Mouse (Mus musculus) kidney, postnatal 4 days (tissue): ENCODE measurements around the gene Polg2.
A peak's percentile ranks its signal among the peaks of the same experiment; 100 is the strongest.
"Not testable (repeated sequence)": the region's sequence is repeated elsewhere in the genome, so short reads cannot be mapped to it uniquely, and the experiment has no call there.

Experiments
- DNase-seq, 2 experiments: peaks; one replicate each; pipeline ENCODE4 v3.0.0; 2021; ENCODE audit warnings: mixed read lengths in 2 of 2

Gene Polg2

DNA sequence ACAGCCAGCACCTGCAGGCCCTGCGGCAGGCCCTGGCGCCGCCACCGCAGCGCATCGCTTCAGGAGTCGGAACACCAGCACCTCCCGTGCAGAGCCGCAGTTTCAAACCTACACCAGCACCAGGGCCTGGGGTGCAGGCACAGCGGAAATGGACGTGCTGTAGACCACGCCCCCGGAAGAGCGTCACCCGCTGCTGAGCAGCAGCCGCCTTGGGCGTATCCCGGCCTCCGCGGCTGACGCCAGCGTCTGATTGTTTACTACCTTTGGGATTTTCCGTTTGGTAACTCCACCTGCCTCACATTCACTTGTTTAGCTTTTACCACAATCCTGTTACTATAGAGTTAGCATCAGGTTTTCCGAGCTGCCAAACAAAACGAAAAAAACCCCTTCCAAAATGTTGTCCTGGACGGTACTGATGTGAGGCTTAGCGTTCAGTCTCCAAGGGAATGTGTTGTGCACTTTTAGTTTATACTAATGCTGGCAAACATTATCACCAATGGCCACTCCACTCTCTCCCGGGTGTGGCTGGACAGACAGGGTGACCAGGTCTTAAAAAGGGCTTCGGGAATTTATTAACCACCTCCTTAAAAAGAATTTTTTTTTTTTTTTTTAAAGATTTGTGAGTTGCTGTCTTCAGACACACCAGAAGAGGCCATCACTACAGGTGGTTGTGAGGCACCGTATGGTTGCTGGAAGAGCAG lies at the start of gene Polg2:
TSS of gene Polg2 (minus strand) at position 150 of the 701 bp plus-strand sequence.
- peak; percentile 92 to 95 for DNase-seq

DNA sequence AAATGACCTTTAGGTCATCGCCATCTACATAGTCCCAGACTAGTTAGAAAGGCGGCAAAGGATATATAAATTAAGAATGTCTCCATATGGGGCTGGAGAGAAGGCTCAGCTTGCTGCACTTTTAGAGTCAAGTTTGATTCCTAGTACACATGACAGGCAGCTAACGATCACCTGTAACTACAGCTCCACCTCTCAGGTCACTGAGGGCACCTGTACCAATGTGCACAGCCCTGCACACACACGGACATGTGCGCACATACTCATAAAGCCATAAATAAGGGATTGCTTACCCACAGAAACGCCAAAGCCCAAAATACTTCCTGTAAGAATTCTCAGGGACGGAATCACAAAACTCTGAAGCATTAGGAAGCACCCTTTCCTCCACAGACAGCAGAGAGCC lies 48.7 kb upstream of the Polg2 start:
- no peak for DNase-seq

DNA sequence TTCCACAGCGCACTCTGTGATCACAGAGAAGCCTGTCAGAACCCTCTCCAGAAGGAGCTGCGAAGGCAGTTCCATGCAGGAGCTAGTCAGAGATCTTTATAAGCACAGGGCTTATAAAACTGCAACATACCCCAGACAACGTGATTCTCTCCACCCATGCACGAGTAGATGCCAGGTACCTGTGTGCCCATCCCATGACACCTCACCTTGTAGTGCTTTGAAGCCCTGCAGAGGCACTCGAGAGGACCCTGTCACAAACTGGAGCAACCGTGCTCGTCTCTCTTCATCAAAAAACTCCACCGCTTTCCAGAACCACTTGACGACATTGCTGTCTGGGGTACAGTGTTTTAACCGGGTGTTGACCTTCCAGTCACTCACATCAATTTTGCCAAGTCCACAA lies 45.1 kb upstream of the Polg2 start:
- no peak for DNase-seq

DNA sequence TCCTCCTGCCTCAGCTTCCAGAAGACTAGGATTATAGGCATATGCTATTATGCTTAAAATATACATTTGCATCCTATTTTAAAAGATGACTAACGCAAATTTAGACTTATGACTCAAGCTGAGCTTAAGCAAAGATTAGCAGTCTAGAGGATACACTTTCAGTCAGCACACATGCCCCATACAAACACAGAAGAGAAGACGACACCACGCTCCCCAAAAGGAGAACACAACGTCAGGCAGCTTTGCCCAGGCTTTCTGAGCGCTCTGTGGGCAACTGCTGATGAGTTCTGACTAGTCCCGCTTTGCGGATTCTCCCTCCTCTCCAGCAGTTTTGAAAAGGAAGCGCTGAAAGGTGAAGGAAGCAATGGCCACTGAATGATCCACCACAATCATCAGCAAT lies 44.4 kb upstream of the Polg2 start:
- DNase-seq = no peak

DNA sequence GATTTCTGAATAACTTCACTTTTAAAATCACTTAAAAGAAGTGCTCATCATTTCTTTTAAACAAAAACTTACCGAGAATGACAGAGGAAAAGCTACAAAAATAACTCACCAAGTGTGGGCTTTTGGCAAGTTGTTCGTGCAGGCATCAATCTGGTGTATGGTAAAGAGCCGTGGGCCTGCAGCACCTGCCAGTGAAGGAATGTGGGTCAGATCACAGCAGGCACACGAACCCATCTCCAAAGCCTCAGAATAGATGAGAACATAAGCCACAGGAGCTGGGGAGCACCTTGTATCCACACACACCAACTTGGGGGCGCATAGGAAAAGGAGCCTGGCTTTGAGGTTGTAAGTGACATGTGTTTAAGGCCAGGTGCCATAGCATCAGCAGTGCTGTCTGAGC lies 43.6 kb upstream of the Polg2 start:
- no peak for DNase-seq

DNA sequence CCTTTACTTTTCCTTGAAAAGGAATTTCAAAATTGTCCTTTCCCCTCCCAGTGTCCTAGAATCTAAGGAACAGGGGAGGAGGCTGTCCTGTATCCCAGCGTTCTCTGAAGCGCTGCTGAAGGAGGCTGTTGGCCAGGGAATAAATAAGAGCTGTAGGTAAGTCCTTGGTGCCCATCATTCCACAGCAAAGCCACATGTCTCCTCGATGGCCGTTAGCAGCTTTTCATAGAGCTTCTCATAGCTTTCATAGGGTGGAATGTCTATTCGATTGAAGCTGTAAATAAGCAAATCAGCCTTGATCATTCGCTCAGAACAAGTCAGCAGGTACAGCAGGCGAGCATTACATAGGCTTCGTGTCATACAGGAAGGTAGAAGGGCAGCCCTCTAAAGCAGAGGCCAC lies 43.2 kb upstream of the Polg2 start:
- no peak for DNase-seq

DNA sequence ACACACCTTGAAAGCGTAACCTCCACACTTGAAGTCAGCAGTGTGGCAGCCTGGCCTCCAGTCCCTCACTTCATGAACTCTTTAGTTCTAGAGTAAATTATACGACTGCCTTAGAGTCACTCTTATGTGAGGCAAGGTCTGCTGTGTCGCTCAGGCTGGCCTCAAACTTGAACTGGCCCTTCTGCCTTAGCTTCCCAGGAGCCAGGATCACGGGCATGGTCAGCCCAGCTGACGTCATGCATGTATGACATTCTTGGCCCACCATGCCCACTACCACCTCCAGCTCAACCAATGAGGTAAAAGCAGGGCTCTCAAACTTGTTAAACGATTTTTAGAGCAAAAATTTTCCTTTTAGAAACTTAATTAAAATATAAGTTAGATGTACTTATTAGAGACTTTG lies 42.1 kb upstream of the Polg2 start:
- DNase-seq = no peak

DNA sequence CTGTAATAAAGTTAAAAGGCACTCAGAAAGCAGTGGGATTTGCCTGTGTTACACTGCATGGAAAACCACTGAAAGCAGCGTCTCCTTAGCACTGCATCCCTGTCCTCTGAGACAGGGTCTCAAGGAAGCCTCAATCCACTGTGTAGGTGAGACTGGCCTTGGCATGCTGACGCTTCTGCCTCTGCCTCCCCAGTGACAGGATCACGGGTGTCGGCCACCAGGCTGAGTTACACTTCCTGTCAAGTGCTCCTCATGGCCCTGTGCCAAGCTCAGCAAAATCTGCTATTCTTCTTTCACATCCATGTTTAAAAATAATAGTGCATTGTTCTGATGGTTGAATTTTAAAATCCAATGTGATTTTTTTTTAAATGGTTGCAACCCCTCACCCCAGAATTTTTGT lies 41.6 kb upstream of the Polg2 start:
- DNase-seq = peak; percentile 74 to 82

DNA sequence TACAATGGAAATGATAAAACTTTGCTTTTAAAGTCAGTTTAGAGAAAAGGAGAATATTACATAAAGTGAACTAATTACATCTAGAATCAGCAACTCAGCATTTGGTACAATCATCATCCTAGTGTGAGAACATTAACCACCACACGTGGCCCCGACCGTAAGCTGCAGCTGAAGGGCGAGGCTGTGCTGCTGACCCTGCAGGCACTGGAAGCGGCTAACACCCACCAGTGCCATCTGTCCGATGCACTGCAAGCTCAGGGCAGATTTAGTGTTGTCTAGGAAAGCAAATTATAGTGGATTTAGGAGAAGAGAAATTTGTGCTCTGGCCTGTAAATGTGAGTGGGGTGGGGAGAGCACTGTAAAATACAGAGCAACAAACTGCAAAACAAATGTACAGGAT lies 40.9 kb upstream of the Polg2 start:
- DNase-seq = no peak

DNA sequence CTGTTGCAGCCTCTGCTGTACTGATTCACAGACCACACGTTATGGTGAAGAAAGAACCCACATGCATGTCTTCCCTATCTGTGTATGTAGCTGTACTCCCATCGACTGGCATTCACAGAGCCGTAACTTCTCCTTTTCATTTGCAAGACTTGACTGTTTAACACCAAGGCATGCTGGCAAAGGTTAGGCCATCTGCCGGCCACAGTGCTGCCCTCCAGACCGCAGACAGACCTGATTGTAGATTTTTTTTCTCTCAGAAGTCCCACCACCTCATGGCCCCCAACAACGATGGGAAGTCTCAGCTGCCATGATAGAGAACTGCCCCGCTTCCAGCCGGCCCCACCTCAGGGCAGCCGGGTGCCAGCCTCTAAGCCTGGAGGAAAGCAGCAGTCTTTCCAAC lies 40.3 kb upstream of the Polg2 start:
- DNase-seq = no peak

DNA sequence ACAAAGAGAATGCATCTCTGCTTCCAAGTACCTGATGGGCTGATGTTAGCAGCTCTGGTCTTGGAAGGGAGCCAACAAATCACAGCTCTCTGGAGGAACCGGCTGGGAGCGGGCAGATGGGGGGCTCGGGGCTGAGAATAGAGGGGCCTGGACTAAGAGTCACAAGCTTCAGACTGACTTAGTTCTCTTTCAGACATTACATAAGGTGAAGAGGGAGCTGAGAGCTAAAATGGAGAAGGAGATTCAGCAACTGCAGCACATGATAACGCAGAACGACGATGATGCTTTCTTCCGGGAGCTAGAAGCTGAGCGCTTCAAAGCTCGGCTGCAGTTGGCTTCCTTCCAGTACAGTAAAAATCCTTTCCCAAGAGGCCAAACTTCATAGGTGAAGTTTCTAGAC lies 39.0 kb upstream of the Polg2 start:
- DNase-seq = peak in 1 of 2 experiments; percentile 39

DNA sequence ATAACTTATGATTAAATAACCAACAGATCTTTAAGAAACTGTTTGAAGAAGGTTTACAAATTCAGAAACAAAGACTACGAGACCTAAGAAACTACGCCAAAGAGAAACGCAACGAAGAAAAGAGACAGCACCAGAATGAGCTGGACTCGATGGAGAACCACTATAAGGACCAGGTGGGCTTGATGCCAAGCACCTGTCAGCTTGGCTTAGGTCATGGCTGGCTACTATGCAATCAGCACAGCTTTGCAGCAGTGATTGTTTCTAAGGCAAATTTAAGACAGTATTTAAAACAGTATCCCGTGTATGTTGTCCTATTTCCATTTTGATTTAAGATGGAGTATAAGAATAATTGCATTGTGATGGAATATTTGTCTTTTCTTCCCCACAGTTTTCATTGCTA lies 38.5 kb upstream of the Polg2 start:
- DNase-seq = no peak

DNA sequence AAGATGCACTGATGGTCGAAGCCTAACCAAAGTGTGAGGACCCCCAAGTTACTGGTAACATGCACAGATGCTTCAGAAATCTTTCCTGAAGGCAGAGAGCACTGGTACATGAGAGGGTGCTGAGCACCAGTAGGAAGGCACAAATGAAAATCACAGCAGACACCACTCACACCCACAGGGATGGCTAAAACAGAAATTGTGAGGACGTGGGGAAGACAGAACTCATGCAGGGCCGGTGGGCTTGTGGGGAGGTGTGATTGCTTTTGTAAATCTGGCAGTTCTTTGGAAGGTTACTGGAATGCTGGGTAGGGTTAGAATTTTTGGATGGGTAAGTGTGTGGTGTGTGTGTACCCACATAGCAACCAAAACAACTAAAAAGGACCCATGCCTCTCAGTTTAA lies 37.8 kb upstream of the Polg2 start:
- DNase-seq = no peak

DNA sequence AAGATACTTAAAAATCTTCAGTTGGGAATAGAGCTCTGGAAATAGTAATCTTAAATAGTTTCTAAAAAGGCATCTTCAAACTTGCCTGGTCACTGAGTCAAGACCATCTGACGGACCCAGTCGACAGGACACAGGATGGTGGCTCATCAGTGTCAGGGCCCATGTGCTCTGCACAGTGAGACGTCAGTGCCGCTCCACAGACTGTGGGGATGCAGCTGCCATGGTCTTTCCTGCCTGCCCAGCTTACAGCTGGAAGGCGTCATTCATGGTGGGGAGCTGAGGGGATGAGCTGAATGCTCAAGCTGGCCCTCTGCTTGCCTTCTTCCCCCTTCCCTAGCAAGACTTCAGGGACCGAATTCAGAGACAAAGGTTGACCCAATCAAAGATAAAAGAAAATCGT lies 37.0 kb upstream of the Polg2 start:
- DNase-seq = peak; percentile 17 to 40

DNA sequence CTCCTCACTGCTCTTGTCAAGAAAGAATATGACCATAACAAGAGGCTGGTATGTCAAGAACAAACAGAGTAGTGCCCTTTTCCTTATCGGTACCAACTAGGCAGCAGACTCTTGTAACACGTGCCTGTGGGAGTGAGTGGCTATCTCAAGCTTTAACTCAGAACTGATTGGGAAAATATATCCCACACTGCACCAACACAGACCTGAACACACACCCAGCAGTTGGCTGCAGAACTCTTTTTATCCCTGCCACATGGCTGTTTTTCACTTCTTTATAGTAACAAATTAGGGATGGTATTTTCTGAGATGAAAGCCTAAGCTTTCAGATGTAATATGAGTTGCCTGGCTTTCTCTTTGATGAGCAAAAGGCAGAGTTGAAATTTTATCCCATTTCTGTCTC lies 36.4 kb upstream of the Polg2 start:
- DNase-seq = no peak

DNA sequence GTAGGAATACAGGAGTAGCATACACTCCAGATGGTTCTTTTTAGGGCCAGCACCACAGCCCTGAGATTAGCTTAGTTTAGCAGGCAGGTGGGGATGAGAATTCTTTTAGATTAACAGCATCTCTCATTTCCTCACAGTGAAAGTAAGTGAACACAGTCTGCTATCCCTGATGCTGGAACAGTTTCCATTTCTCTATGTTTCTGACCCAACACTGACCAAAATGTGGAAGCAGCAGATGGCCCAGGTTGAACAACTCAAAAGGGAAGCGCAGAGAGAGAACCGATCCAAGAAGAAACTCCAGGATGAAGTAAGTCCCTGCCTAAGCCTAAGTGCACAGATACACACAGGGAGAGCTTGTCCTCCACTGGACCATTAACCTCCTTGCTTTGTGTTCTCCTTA lies 36.0 kb upstream of the Polg2 start:
- DNase-seq = no peak

DNA sequence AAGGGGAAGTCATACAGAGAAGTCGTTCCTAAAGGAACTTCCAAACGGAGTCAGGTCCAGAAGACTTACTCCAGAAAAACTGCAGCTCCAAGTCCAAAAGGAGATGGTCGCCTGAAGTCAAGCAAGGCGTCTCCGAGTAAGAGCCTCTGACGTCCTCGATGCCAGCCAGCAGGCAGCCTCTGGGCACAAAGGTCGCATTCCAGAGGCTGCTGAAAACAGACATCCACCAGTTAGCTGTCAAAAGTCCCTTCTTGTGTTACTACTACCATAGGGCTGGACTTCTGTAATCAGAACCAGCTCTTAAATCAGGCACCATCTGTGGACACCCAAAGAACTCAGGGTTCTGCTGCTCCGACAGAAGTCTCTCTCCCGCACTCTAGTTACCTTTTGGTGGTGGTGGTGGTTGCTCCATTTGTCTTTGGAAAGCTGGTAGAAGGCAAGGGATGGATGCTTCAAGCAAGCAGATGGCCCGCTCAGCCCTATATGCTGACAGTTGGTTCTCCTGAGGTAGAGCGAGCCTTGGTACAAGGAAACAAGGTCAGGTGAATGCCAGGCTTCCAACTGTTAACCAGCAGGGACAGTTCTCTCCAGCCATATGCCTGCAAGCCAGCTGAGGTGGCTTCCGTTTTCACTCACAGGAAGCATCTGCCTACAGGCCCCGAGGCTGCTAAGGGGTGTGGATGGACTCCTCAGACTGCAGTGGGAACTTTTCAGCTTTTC lies 35.4 kb upstream of the Polg2 start:
- peak; percentile 20 to 51 for DNase-seq

DNA sequence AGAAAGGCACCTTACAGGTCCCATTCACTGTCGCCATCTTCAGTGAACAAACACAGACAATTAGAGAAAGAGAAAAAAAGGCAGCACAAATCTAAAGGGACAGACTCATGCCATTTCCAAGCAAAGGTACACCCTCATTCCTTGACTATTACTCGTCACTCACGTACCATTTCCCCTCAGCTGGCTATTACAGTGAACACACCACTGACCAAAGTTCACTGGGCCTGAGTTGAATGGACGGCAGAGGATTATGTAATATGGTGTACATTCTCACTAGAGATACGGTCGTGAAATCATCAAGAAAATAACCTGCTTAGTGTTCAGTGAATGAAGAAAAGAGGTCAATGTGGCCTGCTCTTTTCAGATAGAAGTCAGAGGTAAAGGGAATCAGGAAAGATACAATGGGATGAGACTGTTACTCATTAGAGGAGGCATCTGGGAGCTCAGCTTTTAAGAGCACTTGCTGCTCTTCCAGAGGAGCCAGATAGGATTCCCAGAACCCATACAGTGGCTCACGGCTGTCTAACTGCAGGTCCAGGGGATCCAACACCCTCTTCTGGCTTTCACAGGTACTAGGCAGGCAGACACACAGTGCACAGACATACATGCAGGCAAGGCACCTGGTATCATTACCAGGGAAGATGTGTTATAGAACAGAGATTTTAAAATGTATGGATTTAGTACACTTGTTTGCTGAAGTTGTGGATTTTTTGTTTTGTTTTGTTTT lies 33.2 kb upstream of the Polg2 start:
- DNase-seq = no peak

DNA sequence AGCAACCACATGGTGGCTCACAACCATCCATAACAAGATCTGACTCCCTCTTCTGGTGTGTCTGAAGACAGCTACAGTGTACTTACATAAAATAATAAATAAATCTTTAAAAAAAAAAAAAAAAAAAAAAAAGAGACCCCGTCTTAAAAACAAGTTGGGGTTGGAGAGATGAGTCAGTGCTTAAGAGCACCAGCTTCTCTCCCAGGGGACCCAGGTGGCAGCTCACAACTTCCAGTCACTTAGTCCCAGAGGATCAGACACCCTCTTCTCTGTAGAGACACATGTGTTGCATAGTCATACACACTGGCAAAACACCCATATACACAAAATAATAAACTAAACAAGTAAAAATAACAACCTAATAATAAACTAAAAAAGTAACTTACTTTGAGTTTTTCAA lies 28.1 kb upstream of the Polg2 start:
- not testable (repeated sequence) for DNase-seq

DNA sequence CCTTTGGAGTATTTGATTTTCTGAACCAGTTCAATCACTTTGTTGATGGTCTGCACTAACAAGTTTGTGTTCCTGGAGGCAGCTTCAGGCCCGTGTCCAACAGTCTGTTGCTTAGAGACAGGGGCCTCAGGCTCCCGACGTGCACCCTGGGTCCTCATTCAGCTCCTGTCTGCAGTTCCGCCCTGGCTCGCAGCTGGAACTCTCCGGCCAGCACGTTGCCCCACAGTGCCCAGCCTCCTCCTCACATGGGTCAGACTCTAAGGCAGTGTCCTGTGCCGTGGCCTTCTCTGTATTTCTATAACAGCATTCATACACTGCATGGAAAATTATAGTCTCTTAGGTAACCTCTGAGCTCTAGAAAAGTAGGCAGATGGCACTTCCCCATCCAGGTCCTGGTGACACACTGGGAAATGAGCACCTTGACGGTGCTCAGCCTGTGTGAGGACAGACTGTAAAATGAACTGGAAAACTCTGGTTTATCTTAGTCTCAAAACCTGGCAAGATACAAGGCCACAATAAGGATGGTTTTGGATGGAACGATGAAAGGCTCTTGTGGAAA lies 22.8 kb upstream of the Polg2 start:
- no peak for DNase-seq

DNA sequence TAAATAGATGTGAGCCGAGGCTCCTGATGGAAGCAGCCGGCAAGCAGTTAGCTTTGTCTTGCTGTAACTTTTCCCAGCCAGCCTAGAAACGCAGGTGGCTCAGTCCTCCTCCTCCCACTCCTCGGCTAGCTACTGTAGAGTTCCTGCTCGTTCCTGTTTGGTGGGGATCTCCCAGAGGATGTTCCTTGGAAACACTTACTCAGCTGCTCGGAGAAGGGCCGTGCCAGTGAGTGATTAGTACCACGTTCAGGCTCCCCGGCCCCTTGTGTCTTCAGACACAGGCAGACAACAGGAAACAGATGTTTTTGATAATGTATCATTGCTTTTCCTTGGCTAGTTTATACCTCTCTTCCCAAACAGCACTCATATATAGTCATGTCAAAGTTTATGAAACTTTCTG lies 16.3 kb upstream of the Polg2 start:
- peak; percentile 18 to 43 for DNase-seq

DNA sequence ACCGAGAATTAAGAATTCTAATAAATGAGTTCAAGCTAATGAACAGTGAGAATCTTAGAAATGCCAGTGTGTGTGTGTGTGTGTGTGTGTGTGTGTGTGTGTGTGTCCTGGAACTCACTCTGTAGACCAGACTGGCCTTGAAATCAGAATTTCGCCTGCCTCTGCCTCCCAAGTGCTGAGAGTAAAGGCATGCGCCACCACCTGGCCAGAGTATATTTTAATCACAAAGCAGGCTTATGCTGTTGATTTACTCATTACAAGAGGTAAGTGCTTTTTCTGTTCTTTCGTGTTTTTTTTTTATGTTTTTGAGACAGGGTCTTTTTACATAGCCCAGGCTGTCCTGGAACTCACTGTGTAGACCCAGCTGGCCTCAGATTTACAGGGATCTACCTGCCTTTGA lies 14.5 kb upstream of the Polg2 start:
- no peak for DNase-seq

DNA sequence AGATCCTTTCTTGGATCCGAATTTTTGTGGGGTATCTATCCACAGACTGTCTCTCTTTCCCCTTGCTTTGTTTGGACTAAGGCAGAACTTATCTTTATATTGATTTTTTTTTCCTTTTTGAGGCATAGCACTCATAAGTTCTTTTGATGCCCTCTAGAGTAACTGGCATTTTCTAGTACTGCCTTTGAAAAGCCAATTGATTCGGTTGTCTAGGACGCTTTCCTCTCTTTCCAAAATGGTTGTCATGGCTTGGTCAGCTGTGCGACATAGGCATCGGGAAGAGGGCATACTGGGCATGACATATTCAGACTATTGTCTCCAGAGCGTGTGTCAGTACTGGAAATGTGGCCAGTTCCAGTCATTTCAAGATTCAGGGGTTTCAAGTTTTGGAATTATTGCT lies 10.3 kb upstream of the Polg2 start:
- no peak for DNase-seq
